Mouse (Mus musculus) kidney, adult 2 months (tissue): ENCODE data around the gene Arl3. TPM values are rescaled to one million over a fixed set of nuclear protein-coding genes. Genes with fewer than 3 reads are reported as not detected.

Experiments
- DNase-seq: peaks from one replicate; pipeline ENCODE4 v3.0.0; 2021
- H3K27ac ChIP-seq: fragments of 200-500 bp; 2 replicates; pipeline ENCODE4 v1.5.1; 2012; ENCODE audit warnings: low read depth, low read length, control low read depth, inconsistent platforms; ENCODE audit not compliant: insufficient read depth
- H3K27me3 ChIP-seq: fragments of 200-500 bp; replicated peaks from 2 replicates; pipeline ENCODE4 v1.6.1; 2012; ENCODE audit warnings: mild to moderate bottlenecking, moderate library complexity, low read length, inconsistent platforms; ENCODE audit not compliant: control insufficient read depth, insufficient read depth
- H3K36me3 ChIP-seq: fragments of 200-500 bp; 2 replicates; pipeline ENCODE4 v1.6.1; 2012; ENCODE audit warnings: mild to moderate bottlenecking, moderate library complexity, low read length, inconsistent platforms; ENCODE audit not compliant: control insufficient read depth, insufficient read depth
- H3K4me1 ChIP-seq: fragments of 200-500 bp; 2 replicates; pipeline ENCODE4 v1.6.1; 2011; ENCODE audit warnings: low read length; ENCODE audit not compliant: control insufficient read depth, insufficient read depth
- H3K4me3 ChIP-seq: fragments of 200-500 bp; 2 replicates; pipeline ENCODE4 v1.5.1; 2011; ENCODE audit warnings: mild to moderate bottlenecking, low read depth, low read length, control low read depth; ENCODE audit not compliant: insufficient read depth
- CTCF ChIP-seq: fragments of 200-500 bp; conservative IDR thresholded peaks from 2 replicates; pipeline ENCODE4 v1.5.1; 2011; ENCODE audit warnings: low read depth, mild to moderate bottlenecking, control low read depth, low read length, moderate library complexity, mixed read lengths; ENCODE audit not compliant: insufficient read depth, insufficient read length
- POLR2A ChIP-seq: fragments of 200-500 bp; IDR thresholded peaks from one replicate; pipeline ENCODE4 v1.6.1; 2011; ENCODE audit warnings: low read depth, low read length, control low read depth
- WGBS: fragments of 180-500 bp; shearing (Covaris S2); methylation state at CpG from one replicate; pipeline ENCODE4 v1.1.7; 2018; 5-methylcytosine and 5-hydroxymethylcytosine counted together
- polyA plus RNA-seq: library from polyadenylated mRNA; depleted of rRNA; stranded (reverse); fragments of >200 nt; gene quantifications from 2 replicates; pipeline ENCODE4 v1.2.3, GENCODE M21; 2012

Gene Arl3
- polyA plus RNA-seq, 1 experiment = 62.8 TPM

DNA sequence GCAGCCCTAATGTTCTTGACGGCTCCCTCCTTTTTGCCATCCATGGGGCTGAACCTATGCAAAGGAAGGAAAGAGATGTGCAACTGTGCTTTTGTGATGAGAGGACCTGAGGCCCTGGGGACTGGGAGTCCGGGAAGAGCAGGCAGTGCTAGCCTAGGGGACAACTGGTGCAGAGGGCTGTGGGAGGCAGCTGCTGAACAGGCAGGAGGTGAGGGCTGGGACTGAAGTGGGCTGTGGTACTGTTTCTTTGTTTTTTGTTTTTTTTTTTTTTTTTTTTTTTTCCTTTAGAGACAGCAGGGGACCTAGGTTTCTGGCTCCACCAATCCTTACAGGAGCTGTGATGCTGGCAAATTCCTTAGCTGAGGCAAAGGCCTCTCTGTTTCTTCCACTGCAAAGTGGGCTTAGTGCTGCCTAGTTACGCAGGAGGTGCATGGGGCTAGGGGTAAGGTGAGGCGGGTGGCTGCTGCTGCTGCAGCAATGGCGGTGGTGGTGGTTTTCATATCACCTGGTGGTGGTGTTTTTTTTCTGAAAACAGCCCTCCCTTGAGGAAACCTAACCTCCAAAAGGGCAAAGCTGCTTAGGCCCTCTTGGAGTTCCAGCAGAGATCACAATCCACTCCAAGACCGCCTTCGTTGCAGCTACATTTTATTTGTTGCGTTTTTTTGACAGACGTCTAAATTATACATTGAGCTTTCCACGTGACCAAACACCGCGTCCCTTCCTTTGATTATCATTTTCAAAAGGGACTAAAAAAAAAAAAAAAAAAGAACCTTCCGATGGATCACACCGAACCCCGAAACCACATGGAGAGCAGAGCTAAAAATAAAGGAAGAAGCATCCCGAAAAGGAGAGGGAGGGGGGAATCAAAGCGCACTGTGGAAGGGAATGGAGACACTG lies 45.1 kb downstream of the Arl3 start:
- Histone ChIP-seq H3K4me3 (peak overlapping the region; percentile 11; the same call in 1 of the 2 replicates), H3K27me3 (no peaks in the 10 kb centered on the region), H3K4me1 (peaks cover 73% of the 10 kb centered on the region), H3K27ac (peak overlapping the region; percentile 66), H3K36me3 (no peaks in the 10 kb centered on the region)
- TF ChIP-seq CTCF (no peak), POLR2A (no peak)
- DNase-seq = no peak
- WGBS = 38% methylated on average over 17 of the region's 17 CpGs

DNA sequence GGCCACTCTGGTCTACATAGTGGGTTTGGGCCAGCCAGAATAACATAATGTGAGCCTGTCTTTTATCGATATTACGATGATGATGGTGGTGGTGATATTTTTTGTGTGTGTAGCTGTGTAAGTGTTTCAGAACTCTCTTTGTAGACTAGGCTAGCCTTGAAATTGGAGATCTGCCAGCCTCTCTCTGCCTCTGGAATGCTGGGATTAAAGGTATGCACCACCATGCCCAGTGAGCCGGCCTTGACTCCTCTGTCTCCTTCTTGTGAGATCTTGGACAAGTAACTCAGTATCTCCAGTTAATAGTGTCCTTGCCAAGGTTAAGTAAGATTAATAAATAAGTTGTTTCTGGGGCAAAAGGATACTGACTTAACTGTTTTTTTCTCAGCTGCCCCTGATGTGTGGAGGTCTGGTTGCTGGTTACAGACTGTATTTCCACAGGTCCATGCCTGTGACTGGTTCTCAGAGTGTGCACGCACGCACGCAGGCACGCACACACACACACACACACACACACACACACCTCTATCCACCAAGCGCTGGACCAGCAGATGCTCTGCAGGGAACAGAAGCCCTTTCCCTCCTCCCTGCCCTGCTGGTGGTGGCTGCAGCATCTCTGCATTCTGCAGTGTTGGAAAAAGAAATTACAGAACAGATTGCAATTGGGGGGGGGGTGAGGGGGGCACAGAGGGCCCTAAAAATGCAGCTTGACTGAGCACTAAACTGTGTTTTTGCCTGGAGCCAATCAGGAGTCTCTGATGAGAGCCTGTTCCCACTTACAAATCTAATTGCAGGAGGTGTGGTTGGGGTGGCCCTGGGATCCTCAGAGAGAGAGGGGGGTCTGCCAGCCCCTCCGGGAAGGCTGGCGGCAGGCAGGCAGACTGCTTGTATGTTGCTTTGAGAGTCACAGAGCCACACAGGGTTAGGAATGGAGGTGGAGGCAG lies 47.0 kb downstream of the Arl3 start:
- peaks cover 59% of the 10 kb centered on the region for H3K4me1 ChIP-seq
- TF ChIP-seq CTCF (no peak), POLR2A (no peak)
- H3K27me3 ChIP-seq = no peaks in the 10 kb centered on the region
- no peaks in the 10 kb centered on the region for H3K36me3 ChIP-seq
- H3K4me3 ChIP-seq = no peak overlapping the region
- peak overlapping the region; percentile 76 for H3K27ac ChIP-seq
- WGBS = 46% methylated on average over 10 of the region's 10 CpGs
- DNase-seq = peak; percentile 74

DNA sequence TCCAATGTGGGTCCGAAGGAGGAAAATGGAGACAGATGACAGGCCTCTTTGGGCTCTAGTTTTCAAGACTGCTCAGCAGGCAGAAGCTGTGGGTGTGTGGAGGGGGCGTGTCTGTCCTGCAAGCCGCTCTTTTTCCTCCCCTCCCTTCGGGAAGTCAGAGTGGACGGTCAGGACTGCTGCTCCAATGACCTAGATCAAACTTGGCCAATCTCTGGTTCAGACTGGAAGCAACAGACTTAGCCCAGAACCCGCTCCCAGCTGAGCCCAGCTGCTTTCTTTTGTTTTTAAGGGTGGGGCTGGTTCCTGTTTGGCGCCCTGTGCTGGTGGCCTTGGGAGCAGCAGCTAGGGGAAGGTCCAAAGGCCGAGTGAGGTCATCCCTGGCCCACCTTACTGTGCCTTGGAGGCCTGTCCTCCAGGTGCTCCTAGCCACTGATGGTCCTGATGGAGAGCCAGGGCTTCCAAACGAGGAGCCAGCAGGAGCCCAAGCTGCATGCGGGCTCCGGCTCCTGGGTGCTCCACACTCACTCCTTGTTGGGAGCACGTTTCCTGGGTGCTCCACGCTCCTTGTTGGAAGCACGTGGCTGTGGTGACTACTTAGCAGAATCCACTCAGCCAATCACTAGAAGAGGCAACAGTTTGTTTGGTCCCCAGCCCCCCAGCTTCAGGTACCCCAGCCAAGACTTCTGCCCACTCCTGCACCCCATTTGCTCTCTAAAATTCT lies 48.2 kb downstream of the Arl3 start:
- TF ChIP-seq POLR2A = no peak
- no peak; the same call in 1 of the 2 replicates for TF ChIP-seq CTCF
- Histone ChIP-seq H3K36me3 (no peaks in the 10 kb centered on the region), H3K4me1 (peaks cover 48% of the 10 kb centered on the region), H3K27ac (peak overlapping the region; percentile 74), H3K4me3 (no peak overlapping the region), H3K27me3 (no peaks in the 10 kb centered on the region)
- peak; percentile 95 for DNase-seq
- 7% methylated on average over 14 of the region's 14 CpGs for WGBS

DNA sequence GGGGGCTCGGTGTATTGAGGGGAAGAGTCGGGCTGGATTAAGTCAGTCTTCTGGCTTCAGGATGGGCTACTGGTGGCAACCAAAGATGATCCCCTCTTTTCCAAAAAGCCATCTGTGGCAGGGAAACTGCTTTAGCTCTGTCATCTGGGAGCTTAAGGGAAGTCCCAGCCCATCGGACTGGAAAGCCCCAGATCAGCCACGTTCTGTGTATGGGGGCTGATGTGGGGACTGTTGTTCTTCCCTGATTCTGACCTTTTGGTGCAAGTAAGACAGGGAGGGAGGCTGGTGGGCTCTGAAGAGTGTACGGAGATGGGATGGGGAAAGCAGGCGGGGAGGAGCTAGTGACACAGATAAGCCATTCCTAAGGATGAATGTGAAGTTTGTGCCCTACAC lies 48.9 kb downstream of the Arl3 start:
- no peak for DNase-seq
- Histone ChIP-seq H3K27ac (peak overlapping the region; percentile 46; the same call in 1 of the 2 replicates), H3K36me3 (no peaks in the 10 kb centered on the region), H3K4me1 (peaks cover 46% of the 10 kb centered on the region), H3K27me3 (no peaks in the 10 kb centered on the region), H3K4me3 (no peak overlapping the region)
- WGBS = 21% methylated on average over 6 of the region's 6 CpGs
- TF ChIP-seq POLR2A (no peak), CTCF (no peak)

DNA sequence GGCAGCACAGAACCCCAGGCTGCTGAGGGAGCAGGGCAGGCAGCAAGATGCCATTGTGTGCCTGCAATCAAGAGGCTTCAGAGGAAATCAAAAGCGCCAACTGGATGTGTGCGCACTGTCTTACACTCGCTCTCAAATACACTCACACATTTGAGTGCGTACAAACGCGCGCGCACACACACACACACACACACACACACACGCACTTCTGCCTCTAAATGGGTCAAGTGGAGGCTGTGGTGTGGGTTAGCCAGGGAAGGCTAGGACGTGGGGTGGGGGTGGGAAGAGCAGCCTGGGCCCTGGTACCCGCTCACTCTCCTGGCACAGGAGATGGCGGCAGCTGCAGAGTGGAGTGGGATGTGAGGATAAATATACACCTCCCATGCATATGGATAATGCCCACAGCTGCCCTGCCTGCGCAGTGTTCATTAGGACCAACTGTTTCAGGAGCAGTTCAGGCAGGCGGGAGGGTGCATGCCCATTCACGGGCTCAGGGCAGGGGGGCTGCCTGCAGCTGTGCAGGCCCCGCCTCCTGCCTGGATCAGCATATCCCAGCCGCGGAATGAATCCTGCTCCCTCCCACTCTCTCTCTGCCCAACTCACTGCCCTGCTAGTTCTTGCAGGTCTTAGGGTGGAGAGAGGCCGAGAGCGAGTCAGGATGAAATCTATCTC lies 49.4 kb downstream of the Arl3 start:
- H3K27ac ChIP-seq = peak overlapping the region; percentile 29; the same call in 1 of the 2 replicates
- DNase-seq = peak; percentile 70
- no peaks in the 10 kb centered on the region for H3K27me3 ChIP-seq
- H3K4me1 ChIP-seq = peaks cover 49% of the 10 kb centered on the region
- TF ChIP-seq POLR2A = no peak
- no peak for TF ChIP-seq CTCF
- no peak overlapping the region for H3K4me3 ChIP-seq
- WGBS = 27% methylated on average over 20 of the region's 20 CpGs
- H3K36me3 ChIP-seq = no peaks in the 10 kb centered on the region

DNA sequence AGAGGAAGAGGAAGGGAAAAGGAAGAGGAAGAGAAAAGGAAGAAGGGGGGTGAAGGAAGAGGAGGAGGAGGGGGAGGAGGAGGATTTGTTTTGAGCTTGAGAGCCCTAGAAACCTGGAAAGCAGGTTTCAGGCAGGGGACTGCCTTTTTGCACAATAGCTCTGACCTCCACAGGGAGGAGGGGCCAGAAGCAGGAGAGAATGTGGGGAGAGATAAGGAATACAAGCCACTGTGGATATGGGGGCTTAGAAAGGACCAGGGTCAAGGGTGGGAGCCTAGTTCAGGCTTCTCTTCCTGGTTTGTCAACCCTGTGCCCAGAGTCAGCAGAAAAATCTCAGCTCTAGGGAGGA lies 49.9 kb downstream of the Arl3 start:
- H3K36me3 ChIP-seq = no peaks in the 10 kb centered on the region
- no peak for DNase-seq
- no peak for TF ChIP-seq CTCF
- TF ChIP-seq POLR2A = no peak
- peaks cover 46% of the 10 kb centered on the region for H3K4me1 ChIP-seq
- H3K4me3 ChIP-seq = no peak overlapping the region
- no peaks in the 10 kb centered on the region for H3K27me3 ChIP-seq
- H3K27ac ChIP-seq = no peak overlapping the region
